In the genomic region with DNA sequence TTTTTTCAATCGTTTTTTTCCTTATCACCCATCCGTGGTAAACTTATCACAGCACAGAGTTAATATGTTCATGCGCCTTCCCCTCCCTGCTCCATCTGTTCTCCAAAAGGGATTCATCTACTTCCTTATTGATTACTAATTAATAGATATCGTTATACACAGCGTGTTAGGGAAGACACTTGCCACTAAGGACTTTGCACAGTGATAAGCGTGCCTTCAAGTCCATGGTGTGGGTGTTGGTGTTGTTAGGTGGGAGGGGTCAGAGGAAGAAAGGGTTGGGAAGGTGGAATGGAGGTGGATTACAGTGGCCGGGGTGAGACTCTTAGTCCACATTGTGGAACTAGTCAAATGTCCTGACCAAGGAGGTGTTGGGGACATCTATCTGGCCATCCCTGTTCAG, we compare ENCODE assay signal across 1 mouse cellular context.
A peak's percentile ranks its signal among the peaks of the same experiment; 100 is the strongest.
TF ChIP-seq lines count a peak whose summit lies in the region.

No protein-coding gene starts in this region.

TF ChIP-seq in MEL, 35 proteins besides CTCF, POLR2A, EP300 and RAD21:
- TF ChIP-seq ETS1 (IDR thresholded peaks at IDR 0.05; ENCODE audit: low read depth, low read length), result 0 out of 2 replicates have a peak, but pooled peaks have one; percentile 15
- no peak for TF ChIP-seq TCF12 (IDR thresholded peaks at IDR 0.05; ENCODE audit: low read depth, low read length)
- no peak for TF ChIP-seq ELF1 (IDR thresholded peaks at IDR 0.05; ENCODE audit: low read depth, low read length)
- no peak for TF ChIP-seq SIN3A (IDR thresholded peaks at IDR 0.05; ENCODE audit: low read length)
- TF ChIP-seq NELFE (IDR thresholded peaks at IDR 0.05; ENCODE audit: low read depth, low read length), result no peak
- TF ChIP-seq MXI1 (IDR thresholded peaks at IDR 0.05; ENCODE audit: low read depth, low read length), result no peak
- no peak for TF ChIP-seq ZC3H11A (IDR thresholded peaks at IDR 0.05; ENCODE audit: low read depth, low read length)
- no peak for TF ChIP-seq MYC (IDR thresholded peaks at IDR 0.05; ENCODE audit: low read depth, low read length)
- no peak for TF ChIP-seq ZMIZ1 (IDR thresholded peaks at IDR 0.05; ENCODE audit: low read depth, low read length)
- TF ChIP-seq RCOR1 (IDR thresholded peaks at IDR 0.05; ENCODE audit: low read depth, low read length), result peak; percentile 33; the same call in 1 of the 2 replicates
- TF ChIP-seq MEF2A (IDR thresholded peaks at IDR 0.05; ENCODE audit: extremely low read depth, insufficient replicate concordance, low read depth, low read length, poor library complexity, severe bottlenecking), result no peak
- peak; percentile 50; the same call in 1 of the 2 replicates for TF ChIP-seq ZNF384 (IDR thresholded peaks at IDR 0.05; ENCODE audit: low read depth, low read length)
- no peak for TF ChIP-seq TBP (IDR thresholded peaks at IDR 0.05; ENCODE audit: low read depth, low read length)
- no peak for TF ChIP-seq MYB (IDR thresholded peaks at IDR 0.05; ENCODE audit: low read depth, low read length)
- no peak for TF ChIP-seq MAX (IDR thresholded peaks at IDR 0.05; ENCODE audit: low read length)
- no peak; the same call in 1 of the 2 replicates for TF ChIP-seq TAL1 (IDR thresholded peaks at IDR 0.05; ENCODE audit: low read length)
- no peak for TF ChIP-seq USF1 (IDR thresholded peaks at IDR 0.05; ENCODE audit: low read depth, low read length)
- TF ChIP-seq GATA1 (IDR thresholded peaks at IDR 0.05; ENCODE audit: low read depth, low read length), result peak; percentile 36
- TF ChIP-seq MAZ (IDR thresholded peaks at IDR 0.05; ENCODE audit: low read depth, low read length), result no peak
